Mouse (Mus musculus): ENCODE measurements around the gene Ccl27a.
"Not testable (repeated sequence)": the region's sequence is repeated elsewhere in the genome, so short reads cannot be mapped to it uniquely, and the experiment has no call there.

The Ccl27a gene

GRCm38 (mm10) chr4:41774002-41774401 is at the start of gene Ccl27a:
Gene Ccl27a, minus strand, starts transcription at chr4:41774247.
- in situ Hi-C loops (cut with MboI; ENCODE audit: low pct_unique_long_range_greater_than_20kb in 1 of 2, low sequenced_read_pairs in 2 of 2, unreplicated experiment in 1 of 2): not testable (repeated sequence)

- in situ Hi-C loops (cut with MboI; ENCODE audit: low pct_unique_long_range_greater_than_20kb in 1 of 2, low sequenced_read_pairs in 2 of 2, unreplicated experiment in 1 of 2): not testable (repeated sequence)
These were observed 9.2 kb upstream of the Ccl27a start for GRCm38 (mm10) chr4:41783197-41783596.

GRCm38 (mm10) chr4:41782711-41783110 is 8.7 kb upstream of the Ccl27a start:
- in situ Hi-C loops (cut with MboI; ENCODE audit: low pct_unique_long_range_greater_than_20kb in 1 of 2, low sequenced_read_pairs in 2 of 2, unreplicated experiment in 1 of 2): not testable (repeated sequence)

- in situ Hi-C loops (cut with MboI; ENCODE audit: low pct_unique_long_range_greater_than_20kb in 1 of 2, low sequenced_read_pairs in 2 of 2, unreplicated experiment in 1 of 2): not testable (repeated sequence)
These were observed 7.9 kb upstream of the Ccl27a start for GRCm38 (mm10) chr4:41781748-41782485.

- in situ Hi-C loops (cut with MboI; ENCODE audit: low pct_unique_long_range_greater_than_20kb in 1 of 2, low sequenced_read_pairs in 2 of 2, unreplicated experiment in 1 of 2): not testable (repeated sequence)
These were observed 7.2 kb upstream of the Ccl27a start for GRCm38 (mm10) chr4:41781271-41781670.

- in situ Hi-C loops (cut with MboI; ENCODE audit: low pct_unique_long_range_greater_than_20kb in 1 of 2, low sequenced_read_pairs in 2 of 2, unreplicated experiment in 1 of 2): not testable (repeated sequence)
These were observed 1.8 kb upstream of the Ccl27a start for GRCm38 (mm10) chr4:41775840-41776239.

GRCm38 (mm10) chr4:41774506-41774905 is 459 bp upstream of the Ccl27a start:
- in situ Hi-C loops (cut with MboI; ENCODE audit: low pct_unique_long_range_greater_than_20kb in 1 of 2, low sequenced_read_pairs in 2 of 2, unreplicated experiment in 1 of 2): not testable (repeated sequence)

GRCm38 (mm10) chr4:41773502-41773901 is 545 bp downstream of the Ccl27a start:
- in situ Hi-C loops (cut with MboI; ENCODE audit: low pct_unique_long_range_greater_than_20kb in 1 of 2, low sequenced_read_pairs in 2 of 2, unreplicated experiment in 1 of 2): not testable (repeated sequence)

- in situ Hi-C loops (cut with MboI; ENCODE audit: low pct_unique_long_range_greater_than_20kb in 1 of 2, low sequenced_read_pairs in 2 of 2, unreplicated experiment in 1 of 2): not testable (repeated sequence)
These were observed 1.1 kb downstream of the Ccl27a start for GRCm38 (mm10) chr4:41772946-41773345.

- in situ Hi-C loops (cut with MboI; ENCODE audit: low pct_unique_long_range_greater_than_20kb in 1 of 2, low sequenced_read_pairs in 2 of 2, unreplicated experiment in 1 of 2): not testable (repeated sequence)
These were observed 6.7 kb downstream of the Ccl27a start for GRCm38 (mm10) chr4:41767301-41767700.

GRCm38 (mm10) chr4:41763176-41763575 is 10.9 kb downstream of the Ccl27a start:
- in situ Hi-C loops (cut with MboI; ENCODE audit: low pct_unique_long_range_greater_than_20kb in 1 of 2, low sequenced_read_pairs in 2 of 2, unreplicated experiment in 1 of 2): not testable (repeated sequence)

- in situ Hi-C loops (cut with MboI; ENCODE audit: low pct_unique_long_range_greater_than_20kb in 1 of 2, low sequenced_read_pairs in 2 of 2, unreplicated experiment in 1 of 2): not testable (repeated sequence)
These were observed 11.3 kb downstream of the Ccl27a start for GRCm38 (mm10) chr4:41762688-41763114.

GRCm38 (mm10) chr4:41762099-41762687 is 11.9 kb downstream of the Ccl27a start:
- in situ Hi-C loops (cut with MboI; ENCODE audit: low pct_unique_long_range_greater_than_20kb in 1 of 2, low sequenced_read_pairs in 2 of 2, unreplicated experiment in 1 of 2): no loop called here

- in situ Hi-C loops (cut with MboI; ENCODE audit: low pct_unique_long_range_greater_than_20kb in 1 of 2, low sequenced_read_pairs in 2 of 2, unreplicated experiment in 1 of 2): no loop called here
These were observed 12.4 kb downstream of the Ccl27a start for GRCm38 (mm10) chr4:41761680-41762079.

GRCm38 (mm10) chr4:41760911-41761310 is 13.1 kb downstream of the Ccl27a start:
- in situ Hi-C loops (cut with MboI; ENCODE audit: low pct_unique_long_range_greater_than_20kb in 1 of 2, low sequenced_read_pairs in 2 of 2, unreplicated experiment in 1 of 2): no loop called here

GRCm38 (mm10) chr4:41760288-41760721 is 13.7 kb downstream of the Ccl27a start:
- in situ Hi-C loops (cut with MboI; ENCODE audit: low pct_unique_long_range_greater_than_20kb in 1 of 2, low sequenced_read_pairs in 2 of 2, unreplicated experiment in 1 of 2): no loop called here

GRCm38 (mm10) chr4:41759656-41760287 is 14.3 kb downstream of the Ccl27a start:
- in situ Hi-C loops (cut with MboI; ENCODE audit: low pct_unique_long_range_greater_than_20kb in 1 of 2, low sequenced_read_pairs in 2 of 2, unreplicated experiment in 1 of 2): no loop called here

- in situ Hi-C loops (cut with MboI; ENCODE audit: low pct_unique_long_range_greater_than_20kb in 1 of 2, low sequenced_read_pairs in 2 of 2, unreplicated experiment in 1 of 2): no loop called here
These were observed 14.8 kb downstream of the Ccl27a start for GRCm38 (mm10) chr4:41759206-41759605.

GRCm38 (mm10) chr4:41758701-41759100 is 15.3 kb downstream of the Ccl27a start:
- in situ Hi-C loops (cut with MboI; ENCODE audit: low pct_unique_long_range_greater_than_20kb in 1 of 2, low sequenced_read_pairs in 2 of 2, unreplicated experiment in 1 of 2): no loop called here

All from mouse embryonic stem cell (cell line).